Mouse (Mus musculus) hindbrain, embryonic 16.5 days (tissue): ENCODE measurements at regions not wholly inside any gene's neighbourhood (a gene's known extent, or its start where the extent isn't known, plus 50 kb on each side); places are given as distances from the start of the nearest gene placed in this dataset.
"Not testable (repeated sequence)": the region's sequence is repeated elsewhere in the genome, so short reads cannot be mapped to it uniquely, and the experiment has no call there.

Experiments
- ATAC-seq: fragments of 200-750 bp; cut with Nextera tagmentation; 2 replicates; pipeline ENCODE4 v1.8.0; 2017; ENCODE audit warnings: moderate TSS enrichment, moderate library complexity
- H3K27ac ChIP-seq: fragments of 300-500 bp; sonication (generic); 2 replicates; pipeline ENCODE4 v1.5.1; 2014; ENCODE audit warnings: low read depth, mild to moderate bottlenecking, control low read depth, low read length, moderate library complexity
- H3K27me3 ChIP-seq: fragments of 300-500 bp; sonication (generic); replicated peaks from 2 replicates; pipeline ENCODE4 v1.6.1; 2014; ENCODE audit warnings: low read length; ENCODE audit not compliant: control insufficient read depth, insufficient read depth
- H3K36me3 ChIP-seq: fragments of 300-500 bp; sonication (generic); 2 replicates; pipeline ENCODE4 v1.6.1; 2014; ENCODE audit warnings: mild to moderate bottlenecking, low read length, moderate library complexity, mixed read lengths; ENCODE audit not compliant: control insufficient read depth, insufficient read depth
- H3K4me1 ChIP-seq: fragments of 300-500 bp; sonication (generic); 2 replicates; pipeline ENCODE4 v1.6.1; 2014; ENCODE audit warnings: low read depth, low read length; ENCODE audit not compliant: control insufficient read depth, insufficient read depth
- H3K4me2 ChIP-seq: fragments of 300-500 bp; sonication (generic); 2 replicates; pipeline ENCODE4 v1.6.1; 2014; ENCODE audit warnings: mild to moderate bottlenecking, low read length, control low read depth, moderate library complexity
- H3K4me3 ChIP-seq: fragments of 300-500 bp; sonication (generic); 2 replicates; pipeline ENCODE4 v1.5.1; 2014; ENCODE audit warnings: mild to moderate bottlenecking, low read length, control low read depth, moderate library complexity
- H3K9ac ChIP-seq: fragments of 300-500 bp; sonication (generic); 2 replicates; pipeline ENCODE4 v1.6.1; 2014; ENCODE audit warnings: low read depth, mild to moderate bottlenecking, control low read depth, low read length, moderate library complexity
- H3K9me3 ChIP-seq: fragments of 300-500 bp; sonication (generic); 2 replicates; pipeline ENCODE4 v1.6.1; 2014; ENCODE audit warnings: mild to moderate bottlenecking, low read length, moderate library complexity; ENCODE audit not compliant: control insufficient read depth
- WGBS: fragments of 180-500 bp; shearing (Covaris S2); extraction: QIAGEN DNeasy Blood & Tissue Kit; methylation state at CpG from one replicate; pipeline ENCODE4 v1.1.7; 2014; 5-methylcytosine and 5-hydroxymethylcytosine counted together

DNA sequence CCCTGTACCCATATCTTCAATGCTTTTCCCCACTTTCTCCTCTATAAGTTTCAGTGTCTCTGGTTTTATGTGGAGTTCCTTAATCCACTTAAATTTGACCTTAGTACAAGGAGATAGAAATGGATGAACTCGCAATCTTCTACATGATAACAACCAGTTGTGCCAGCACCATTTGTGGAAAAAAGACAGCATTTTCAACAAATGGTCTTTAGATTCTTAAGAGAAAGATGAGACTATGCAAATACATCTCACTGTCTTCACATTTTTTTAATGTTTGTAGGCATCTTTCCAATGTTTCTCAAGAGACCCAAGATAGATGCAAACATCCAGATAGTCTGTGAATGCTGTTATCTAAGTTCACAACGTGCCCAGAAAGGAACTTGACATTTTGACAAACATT is 171.0 kb upstream of the Cdh7 start:
- H3K4me2 ChIP-seq, H3K4me3 ChIP-seq, H3K9me3 ChIP-seq, H3K27ac ChIP-seq, H3K27me3 ChIP-seq, ATAC-seq, H3K36me3 ChIP-seq, H3K9ac ChIP-seq, H3K4me1 ChIP-seq: not testable (repeated sequence)
- 89% methylated on average over 2 of the region's 2 CpGs for WGBS

- Histone ChIP-seq H3K9ac (no peak overlapping the region), H3K27ac (no peak overlapping the region), H3K4me2 (no peak overlapping the region), H3K27me3 (no peaks in the 10 kb centered on the region), H3K9me3 (no peaks in the 10 kb centered on the region), H3K4me3 (no peak overlapping the region), H3K4me1 (no peaks in the 10 kb centered on the region), H3K36me3 (no peaks in the 10 kb centered on the region)
- 0 out of 2 replicates have a peak, but pooled peaks have one; percentile 70 for ATAC-seq
Measured at GRCm38 (mm10) chr1:109850591-109850990, 131.6 kb upstream of the Cdh7 start.

GRCm38 (mm10) chr1:109898652-109899051 is 83.6 kb upstream of the Cdh7 start:
- H3K4me3 ChIP-seq: no peak overlapping the region
- H3K4me1 ChIP-seq: no peaks in the 10 kb centered on the region
- H3K27me3 ChIP-seq: no peaks in the 10 kb centered on the region
- H3K36me3 ChIP-seq: no peaks in the 10 kb centered on the region
- H3K4me2 ChIP-seq: no peak overlapping the region
- 36% methylated on average over 1 of the region's 1 CpGs for WGBS
- no peak overlapping the region for H3K27ac ChIP-seq
- no peak overlapping the region for H3K9ac ChIP-seq
- no peaks in the 10 kb centered on the region for H3K9me3 ChIP-seq
- no peak for ATAC-seq

DNA sequence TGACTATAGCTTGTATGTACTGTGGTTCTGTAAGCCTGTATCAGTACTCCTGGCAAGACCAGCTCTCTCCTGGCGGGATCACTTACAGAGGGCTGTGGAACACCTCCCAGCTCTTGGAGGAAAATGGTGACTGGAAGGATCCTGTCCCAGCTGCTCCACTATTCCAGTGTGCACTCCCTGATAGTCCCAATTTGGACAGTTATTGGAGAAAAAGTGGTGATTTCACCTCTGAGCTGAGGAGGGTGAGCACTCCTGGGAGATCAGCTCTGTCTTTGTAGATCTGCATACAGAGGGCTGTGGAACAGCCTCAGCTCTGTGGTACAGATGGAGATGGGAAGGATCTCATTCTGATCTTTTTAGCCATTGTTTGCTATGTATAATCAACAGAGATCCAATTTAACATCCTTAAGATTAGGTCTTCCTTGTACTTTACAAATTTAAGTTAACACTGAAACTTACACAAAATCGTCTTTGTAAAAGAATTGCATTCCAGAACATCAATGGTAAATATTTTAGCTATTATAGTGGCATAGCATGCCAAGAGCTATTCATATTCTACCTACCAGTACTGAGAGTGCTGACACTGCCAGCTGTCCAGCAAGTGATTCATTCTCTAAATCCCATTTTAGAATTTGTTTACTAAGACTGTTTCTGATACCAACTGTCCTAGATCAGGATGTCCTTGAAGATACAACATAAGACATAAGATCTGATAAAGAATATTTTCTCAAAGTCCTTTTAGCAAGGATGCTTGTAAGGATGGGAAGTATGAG is 52.6 kb upstream of the Cdh7 start:
- Histone ChIP-seq H3K9ac (no peak overlapping the region), H3K4me2 (no peak overlapping the region), H3K36me3 (no peaks in the 10 kb centered on the region), H3K27me3 (no peaks in the 10 kb centered on the region), H3K27ac (no peak overlapping the region), H3K4me3 (no peak overlapping the region), H3K4me1 (no peaks in the 10 kb centered on the region), H3K9me3 (no peaks in the 10 kb centered on the region)
- WGBS: 86% methylated on average over 2 of the region's 2 CpGs
- no peak for ATAC-seq
